8 mouse cellular contexts compared by ENCODE assay signal in the genomic region with DNA sequence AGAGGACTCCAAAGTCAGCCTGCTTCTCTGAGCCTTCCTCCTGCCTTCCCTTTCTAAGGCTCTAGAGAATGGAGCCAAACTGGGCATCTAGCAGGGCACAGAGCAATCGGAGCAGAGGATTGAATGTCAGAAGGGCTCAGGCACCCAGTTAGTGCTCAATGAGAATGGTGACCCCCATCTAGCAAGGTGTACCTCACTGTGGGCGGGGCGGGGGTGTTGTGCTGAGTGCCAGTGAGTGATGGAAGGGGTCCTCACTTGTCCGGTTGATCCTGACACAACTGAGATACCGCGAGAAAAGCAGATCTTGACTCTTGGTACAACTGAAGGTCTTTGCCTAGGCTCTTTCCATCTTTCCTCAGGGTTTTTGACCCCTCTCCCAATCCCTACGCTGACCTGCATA. TPM values are rescaled to one million over a fixed set of nuclear protein-coding genes. Genes with fewer than 3 reads are reported as not detected.
DNase-seq lines count a peak whose midpoint lies in the region; ATAC-seq lines count a peak whose summit lies in the region.
"Had no signal": no experiment of that assay in that cellular context is flagged by ENCODE, and none has a peak within 500 bp of the region (broad histone marks: within the 10 kb centered on the region; RNA-seq: fewer than 3 reads in every experiment).

No protein-coding gene starts in this region.

- DNase-seq in neural tube, embryonic 11.5 days (ENCODE audit: low spot score) = no peak
- no peak for DNase-seq in neural tube, embryonic 10.5 days (ENCODE audit: extremely low spot score, low spot score)
- peak; percentile 53 for DNase-seq in forebrain, embryonic 11.5 days (ENCODE audit: low spot score)
- DNase-seq in left cerebral cortex, postnatal 4 days = no peak

- no peaks in the 10 kb centered on the region for H3K9me3 ChIP-seq in neural tube, embryonic 11.5 days (ENCODE audit: control insufficient read depth, low read length)
- H3K9me3 ChIP-seq in forebrain, embryonic 11.5 days (ENCODE audit: control insufficient read depth, low read length) = no peaks in the 10 kb centered on the region
- H3K9me3 ChIP-seq in limb, embryonic 12.5 days = no peaks in the 10 kb centered on the region
- H3K9me3 ChIP-seq in stomach, embryonic 14.5 days (ENCODE audit: control insufficient read depth, low read depth, low read length) = no peaks in the 10 kb centered on the region

- peak overlapping the region; percentile 84; the same call in 1 of the 2 replicates for H3K4me2 ChIP-seq in neural tube, embryonic 11.5 days (ENCODE audit: low read depth)
- peak overlapping the region; percentile 68 for H3K4me2 ChIP-seq in forebrain, embryonic 11.5 days (ENCODE audit: low read depth, low read length, severe bottlenecking)
- peak overlapping the region; percentile 77 for H3K4me2 ChIP-seq in limb, embryonic 12.5 days
- peak overlapping the region; percentile 82 for H3K4me2 ChIP-seq in stomach, embryonic 14.5 days (replicated peaks; ENCODE audit: low read depth, low read length)

- intact Hi-C loops in left cerebral cortex, postnatal 4 days (cut with DNase I) = loop anchor here (5.0 kb wide), 1 partner anchor 417 kb away; no protein-coding TSS in a partner anchor

- no peaks in the 10 kb centered on the region; the same call in 1 of the 2 replicates for H3K36me3 ChIP-seq in neural tube, embryonic 11.5 days (ENCODE audit: control insufficient read depth, insufficient read depth, low read length)
- no peaks in the 10 kb centered on the region; the same call in 1 of the 2 replicates for H3K36me3 ChIP-seq in forebrain, embryonic 11.5 days (ENCODE audit: control insufficient read depth, insufficient read depth, low read length)
- H3K36me3 ChIP-seq in limb, embryonic 12.5 days = peaks cover 12% of the 10 kb centered on the region
- H3K36me3 ChIP-seq in stomach, embryonic 14.5 days (ENCODE audit: control insufficient read depth, insufficient read depth, low read length) = peaks cover 20% of the 10 kb centered on the region

- H3K4me1 ChIP-seq in neural tube, embryonic 11.5 days (ENCODE audit: control insufficient read depth, insufficient read depth, low read length) = peaks cover 15% of the 10 kb centered on the region
- H3K4me1 ChIP-seq in forebrain, embryonic 11.5 days (replicated peaks; ENCODE audit: control insufficient read depth, insufficient read depth, low read length) = peaks cover 7% of the 10 kb centered on the region; the same call in 1 of the 2 replicates
- peaks cover 14% of the 10 kb centered on the region for H3K4me1 ChIP-seq in limb, embryonic 12.5 days (replicated peaks)
- H3K4me1 ChIP-seq in stomach, embryonic 14.5 days (ENCODE audit: control insufficient read depth, insufficient read depth, low read length) = peaks cover 19% of the 10 kb centered on the region

- no peak overlapping the region for H3K27ac ChIP-seq in neural tube, embryonic 11.5 days (ENCODE audit: low read depth, low read length)
- H3K27ac ChIP-seq in forebrain, embryonic 11.5 days (ENCODE audit: low read depth, low read length) = no peak overlapping the region
- no peak overlapping the region for H3K27ac ChIP-seq in limb, embryonic 12.5 days
- H3K27ac ChIP-seq in stomach, embryonic 14.5 days (ENCODE audit: low read length) = no peak overlapping the region

- WGBS in neural tube, embryonic 11.5 days = 58% methylated on average over 7 of the region's 7 CpGs
- 58% methylated on average over 7 of the region's 7 CpGs for WGBS in forebrain, embryonic 11.5 days
- WGBS in limb, embryonic 12.5 days = 53% methylated on average over 7 of the region's 7 CpGs
- 36% methylated on average over 7 of the region's 7 CpGs for WGBS in stomach, embryonic 14.5 days

- no peak for ATAC-seq in neural tube, embryonic 11.5 days (ENCODE audit: insufficient read depth, low FRiP score, low TSS enrichment)
- no peak for ATAC-seq in forebrain, embryonic 11.5 days (replicated peaks; ENCODE audit: low FRiP score)
- no peak for ATAC-seq in limb, embryonic 12.5 days (ENCODE audit: insufficient number of reproducible peaks, insufficient read depth, low FRiP score, low TSS enrichment, low read depth)
- no peak for ATAC-seq in stomach, embryonic 14.5 days (ENCODE audit: insufficient number of reproducible peaks, insufficient read depth, low FRiP score, low read depth)
- ATAC-seq in frontal cortex, adult (ENCODE audit: low TSS enrichment) = no peak

- H3K9ac ChIP-seq in neural tube, embryonic 11.5 days (ENCODE audit: low read length) = no peak overlapping the region; the same call in 1 of the 2 replicates
- peak overlapping the region; percentile 59 for H3K9ac ChIP-seq in forebrain, embryonic 11.5 days (ENCODE audit: low read length)
- H3K9ac ChIP-seq in limb, embryonic 12.5 days (replicated peaks) = no peak overlapping the region
- peak overlapping the region; percentile 72 for H3K9ac ChIP-seq in stomach, embryonic 14.5 days (replicated peaks; ENCODE audit: low read depth, low read length)

- H3K27me3 ChIP-seq in neural tube, embryonic 11.5 days (ENCODE audit: control insufficient read depth, insufficient read depth, low read length) = peaks cover 7% of the 10 kb centered on the region; the same call in 1 of the 2 replicates
- H3K27me3 ChIP-seq in forebrain, embryonic 11.5 days (ENCODE audit: control insufficient read depth, insufficient read depth, low read length) = peaks cover 3% of the 10 kb centered on the region; the same call in 1 of the 2 replicates
- H3K27me3 ChIP-seq in limb, embryonic 12.5 days = peaks cover 4% of the 10 kb centered on the region; the same call in 1 of the 2 replicates
- no peaks in the 10 kb centered on the region for H3K27me3 ChIP-seq in stomach, embryonic 14.5 days (ENCODE audit: control insufficient read depth, insufficient read depth, low read length)

- H3K4me3 ChIP-seq in neural tube, embryonic 11.5 days (ENCODE audit: low read depth, low read length) = peak overlapping the region; percentile 62
- H3K4me3 ChIP-seq in forebrain, embryonic 11.5 days (ENCODE audit: low read depth, low read length) = peak overlapping the region; percentile 66; the same call in 1 of the 2 replicates
- peak overlapping the region; percentile 84 for H3K4me3 ChIP-seq in limb, embryonic 12.5 days (replicated peaks)
- peak overlapping the region; percentile 69 for H3K4me3 ChIP-seq in stomach, embryonic 14.5 days (ENCODE audit: low read depth, low read length)

RNA-seq across cellular contexts. Expression of a gene that starts 0.4 kb away (rescaled TPM):
- polyA plus RNA-seq in neural tube, embryonic 11.5 days (2014; fragmentation: Nextera tagmentation; extraction: Ambion mirVana) = 69.4 and 75.1 TPM in 2 replicates
- polyA plus RNA-seq in forebrain, embryonic 11.5 days (2014; fragmentation: Nextera tagmentation; extraction: Ambion mirVana) = 62.6 and 75.6 TPM in 2 replicates
- 81.3 and 81.6 TPM in 2 replicates for polyA plus RNA-seq in limb, embryonic 12.5 days (2016; fragmentation: Nextera tagmentation; extraction: Ambion mirVana)
- polyA plus RNA-seq in stomach, embryonic 14.5 days (2014; fragmentation: Nextera tagmentation; extraction: Ambion mirVana) = 99.1 and 101 TPM in 2 replicates
- 10 to 100 TPM; 58.3 to 73.2 TPM for total RNA-seq in left cerebral cortex, postnatal 4 days (2021)

RNA-seq across cellular contexts. Expression of a gene that starts 2.1 kb away (rescaled TPM):
- 7.2 and 7.9 TPM in 2 replicates for polyA plus RNA-seq in neural tube, embryonic 11.5 days (2014; fragmentation: Nextera tagmentation; extraction: Ambion mirVana)
- 6.8 and 7.5 TPM in 2 replicates for polyA plus RNA-seq in forebrain, embryonic 11.5 days (2014; fragmentation: Nextera tagmentation; extraction: Ambion mirVana)
- polyA plus RNA-seq in limb, embryonic 12.5 days (2016; fragmentation: Nextera tagmentation; extraction: Ambion mirVana) = 9.2 and 9.9 TPM in 2 replicates
- polyA plus RNA-seq in stomach, embryonic 14.5 days (2014; fragmentation: Nextera tagmentation; extraction: Ambion mirVana) = 28.4 and 33.9 TPM in 2 replicates
- 1 to 10 TPM; 4.8 to 5.2 TPM for total RNA-seq in left cerebral cortex, postnatal 4 days (2021)

RNA-seq across cellular contexts. Expression of a gene that starts 16.9 kb away (rescaled TPM):
- polyA plus RNA-seq in neural tube, embryonic 11.5 days (2014; fragmentation: Nextera tagmentation; extraction: Ambion mirVana) = 15.8 and 17.1 TPM in 2 replicates
- 18.4 and 19.7 TPM in 2 replicates for polyA plus RNA-seq in forebrain, embryonic 11.5 days (2014; fragmentation: Nextera tagmentation; extraction: Ambion mirVana)
- polyA plus RNA-seq in limb, embryonic 12.5 days (2016; fragmentation: Nextera tagmentation; extraction: Ambion mirVana) = 16.0 and 17.0 TPM in 2 replicates
- polyA plus RNA-seq in stomach, embryonic 14.5 days (2014; fragmentation: Nextera tagmentation; extraction: Ambion mirVana) = 16.6 and 16.9 TPM in 2 replicates
- total RNA-seq in left cerebral cortex, postnatal 4 days (2021) = 10 to 100 TPM; 53.4 to 53.8 TPM

RNA-seq across cellular contexts. Expression of a gene that starts 18.1 kb away (rescaled TPM):
- 5.6 and 6.7 TPM in 2 replicates for polyA plus RNA-seq in neural tube, embryonic 11.5 days (2014; fragmentation: Nextera tagmentation; extraction: Ambion mirVana)
- polyA plus RNA-seq in forebrain, embryonic 11.5 days (2014; fragmentation: Nextera tagmentation; extraction: Ambion mirVana) = 12.5 and 12.7 TPM in 2 replicates
- 7.6 and 8.3 TPM in 2 replicates for polyA plus RNA-seq in limb, embryonic 12.5 days (2016; fragmentation: Nextera tagmentation; extraction: Ambion mirVana)
- 5.0 and 5.2 TPM in 2 replicates for polyA plus RNA-seq in stomach, embryonic 14.5 days (2014; fragmentation: Nextera tagmentation; extraction: Ambion mirVana)
- total RNA-seq in left cerebral cortex, postnatal 4 days (2021) = 1 to 10 TPM; 2.9 to 3.5 TPM

RNA-seq across cellular contexts. Expression of a gene that starts 26.2 kb away (rescaled TPM):
- not detected in 2 replicates for polyA plus RNA-seq in neural tube, embryonic 11.5 days (2014; fragmentation: Nextera tagmentation; extraction: Ambion mirVana)
- not detected in 2 replicates for polyA plus RNA-seq in forebrain, embryonic 11.5 days (2014; fragmentation: Nextera tagmentation; extraction: Ambion mirVana)
- not detected in 2 replicates for polyA plus RNA-seq in limb, embryonic 12.5 days (2016; fragmentation: Nextera tagmentation; extraction: Ambion mirVana)
- polyA plus RNA-seq in stomach, embryonic 14.5 days (2014; fragmentation: Nextera tagmentation; extraction: Ambion mirVana) = not detected in 2 replicates
- not detected for total RNA-seq in left cerebral cortex, postnatal 4 days (2021)
- total RNA-seq: left cerebral cortex, adult 18-20 months had no signal

Comparison
In these comparisons a context has a peak if more than half of its experiments do, and no peak if none do; other contexts are left out.
1. H3K9ac ChIP-seq: peak in forebrain, embryonic 11.5 days (single experiment) and stomach, embryonic 14.5 days (single experiment); none in neural tube, embryonic 11.5 days (single experiment) and limb, embryonic 12.5 days (single experiment).
2. Peak in every context shown above with its lines, with median percentiles within 50 percentile points of each other: H3K4me2 ChIP-seq and H3K4me3 ChIP-seq.